Mouse (Mus musculus): ENCODE data around the gene Spryd4. TPM values are rescaled to one million over a fixed set of nuclear protein-coding genes. Genes with fewer than 3 reads are reported as not detected.

The Spryd4 gene
- polyA plus RNA-seq (2014; fragmentation: Illumina TruSeq; extraction: RNeasy Lipid Tissue Mini Kit (QIAGEN cat#74804); ENCODE audit: low read depth, low replicate concordance), result 36.7 TPM

GRCm38 (mm10) chr10:128211390-128212108, at the start of gene Spryd4:
Spryd4 (minus strand) TSS chr10:128211807.

GRCm38 (mm10) chr10:128253677-128254255, 42.2 kb upstream of the Spryd4 start, which contains the start of gene Apon:
Apon (plus strand) TSS chr10:128254096.

DNA sequence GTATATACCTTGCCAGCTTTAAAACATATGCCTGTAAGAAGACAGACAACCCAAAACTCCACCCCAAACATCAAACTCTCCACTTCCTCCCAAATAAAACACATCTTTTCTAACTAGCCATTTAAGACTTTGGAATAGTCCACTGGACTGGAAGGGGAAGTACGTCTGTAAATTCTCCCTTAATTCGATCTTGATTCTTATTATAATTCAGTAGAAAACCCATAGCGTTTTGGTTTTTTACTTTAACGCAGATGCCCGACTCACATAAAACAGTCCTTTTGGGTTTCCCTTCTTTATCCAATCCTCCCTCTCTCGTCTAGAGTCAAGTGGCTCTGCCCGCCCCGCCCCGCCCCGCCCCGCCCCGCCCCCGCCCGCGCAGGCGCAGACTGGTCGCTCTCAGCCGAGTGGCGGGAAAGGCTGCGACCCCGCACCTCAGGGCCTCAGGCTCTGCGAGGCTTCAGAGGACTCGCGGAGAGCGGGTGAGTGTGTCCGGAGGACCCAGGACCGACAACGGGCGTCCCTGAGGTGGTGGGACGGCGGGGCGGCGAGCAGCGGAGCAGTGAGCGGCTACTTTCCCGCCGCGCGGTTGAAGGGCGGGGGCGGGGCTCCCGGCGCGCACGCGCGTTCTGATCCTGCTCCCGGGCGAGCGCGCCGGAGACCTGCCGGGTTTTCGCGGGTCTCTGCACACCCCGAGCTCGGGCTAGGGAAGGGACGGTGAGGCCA, 20.3 kb upstream of the Spryd4 start, which contains the start of gene Timeless:
TSS of gene Timeless (plus strand) at position 369 of the 723 bp plus-strand sequence.

DNA sequence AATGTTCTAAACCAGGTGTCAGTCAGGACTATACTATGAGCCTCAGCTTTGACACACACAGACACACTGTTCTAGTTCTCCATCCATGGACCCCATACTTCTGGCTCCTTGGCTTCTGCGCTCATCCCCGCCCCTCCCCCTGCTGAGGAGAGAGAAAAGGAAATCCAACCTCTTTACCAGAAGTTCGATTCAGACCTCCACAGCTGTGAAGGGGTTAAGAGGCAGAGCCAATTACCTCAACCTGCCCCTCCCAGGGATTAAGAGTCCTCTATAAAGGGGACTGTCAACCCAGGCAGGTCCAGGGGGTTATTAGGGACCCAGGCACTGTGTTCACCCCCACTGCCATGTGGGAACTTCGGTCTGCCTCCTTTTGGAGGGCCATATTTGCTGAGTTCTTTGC, 13.9 kb upstream of the Spryd4 start, which contains the start of gene Mip:
TSS of gene Mip (plus strand) at position 301 of the 400 bp plus-strand sequence.

DNA sequence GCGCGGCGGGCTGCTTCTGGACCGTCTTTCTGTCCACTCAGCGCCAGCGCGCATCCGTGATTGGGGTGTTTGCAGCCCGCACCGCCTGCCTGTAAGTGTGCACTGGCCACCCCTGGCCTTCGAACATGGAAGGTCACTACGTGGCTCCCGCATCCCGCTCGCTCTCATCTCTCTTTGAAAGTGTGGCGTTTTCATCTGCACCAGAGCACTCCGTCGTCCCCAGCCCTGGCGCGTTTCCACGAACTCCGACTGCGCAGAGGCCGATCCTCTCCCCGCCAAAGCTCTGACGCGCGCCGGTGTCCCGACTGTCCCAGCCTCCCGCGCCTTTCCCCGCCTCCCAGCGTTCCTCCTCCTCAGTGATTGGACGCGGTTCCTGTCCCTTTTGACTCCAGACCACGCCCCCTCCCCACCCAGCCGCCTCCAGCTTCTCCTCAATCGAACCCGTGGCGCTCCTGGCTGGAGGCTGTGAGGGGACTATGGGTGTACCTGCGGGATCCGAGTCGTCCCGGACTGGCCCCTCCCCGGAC, 17.5 kb downstream of the Spryd4 start, which contains the start of gene Gls2:
TSS of gene Gls2 (plus strand) at position 434 of the 527 bp plus-strand sequence.

DNA sequence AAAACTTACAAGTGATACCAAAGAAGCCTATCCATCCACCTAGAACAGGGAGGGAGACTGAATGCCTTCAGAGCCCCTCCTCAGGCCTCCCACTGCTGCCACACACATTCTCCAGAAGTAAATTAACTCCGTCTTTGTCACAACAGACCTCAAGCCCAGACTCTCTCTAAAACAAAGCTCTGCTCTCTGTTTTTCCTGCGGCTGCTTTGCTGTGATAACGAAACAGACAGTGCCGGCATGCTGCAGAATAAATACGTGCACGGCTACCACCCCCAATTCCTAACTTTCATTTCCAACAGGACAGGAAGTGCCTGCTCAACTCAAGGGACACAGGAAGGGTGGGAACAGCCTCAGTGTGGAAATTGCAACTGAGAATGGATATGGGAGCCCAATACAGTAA, 31.6 kb downstream of the Spryd4 start, which contains the start of gene Rbms2:
TSS of gene Rbms2 (minus strand) at position 309 of the 400 bp plus-strand sequence.

Other genes with a start within 250 kb of the Spryd4 start
- gene Hsd17b6, start 204.2 kb downstream of the Spryd4 start, polyA plus RNA-seq (2014; fragmentation: Illumina TruSeq; extraction: RNeasy Lipid Tissue Mini Kit (QIAGEN cat#74804); ENCODE audit: low read depth, low replicate concordance), result not detected
- 3.7 TPM for gene Prim1, start 196.6 kb downstream of the Spryd4 start, polyA plus RNA-seq (2014; fragmentation: Illumina TruSeq; extraction: RNeasy Lipid Tissue Mini Kit (QIAGEN cat#74804); ENCODE audit: low read depth, low replicate concordance)
- gene Naca, start 176.2 kb downstream of the Spryd4 start, polyA plus RNA-seq (2014; fragmentation: Illumina TruSeq; extraction: RNeasy Lipid Tissue Mini Kit (QIAGEN cat#74804); ENCODE audit: low read depth, low replicate concordance), result 662 TPM
- 93.0 TPM for gene Ptges3, start 152.9 kb downstream of the Spryd4 start, polyA plus RNA-seq (2014; fragmentation: Illumina TruSeq; extraction: RNeasy Lipid Tissue Mini Kit (QIAGEN cat#74804); ENCODE audit: low read depth, low replicate concordance)
- 7,621 TPM for gene Atp5b, start 128.5 kb downstream of the Spryd4 start, polyA plus RNA-seq (2014; fragmentation: Illumina TruSeq; extraction: RNeasy Lipid Tissue Mini Kit (QIAGEN cat#74804); ENCODE audit: low read depth, low replicate concordance)
- gene Baz2a, start 120.2 kb downstream of the Spryd4 start, polyA plus RNA-seq (2014; fragmentation: Illumina TruSeq; extraction: RNeasy Lipid Tissue Mini Kit (QIAGEN cat#74804); ENCODE audit: low read depth, low replicate concordance), result 18.2 TPM
- 72.7 TPM for gene Rbms2, start 31.5 kb downstream of the Spryd4 start, polyA plus RNA-seq (2014; fragmentation: Illumina TruSeq; extraction: RNeasy Lipid Tissue Mini Kit (QIAGEN cat#74804); ENCODE audit: low read depth, low replicate concordance)
- gene Gls2, start 17.4 kb downstream of the Spryd4 start, polyA plus RNA-seq (2014; fragmentation: Illumina TruSeq; extraction: RNeasy Lipid Tissue Mini Kit (QIAGEN cat#74804); ENCODE audit: low read depth, low replicate concordance), result 1.4 TPM
- not detected for gene Mip, start 14.0 kb upstream of the Spryd4 start, polyA plus RNA-seq (2014; fragmentation: Illumina TruSeq; extraction: RNeasy Lipid Tissue Mini Kit (QIAGEN cat#74804); ENCODE audit: low read depth, low replicate concordance)
- gene Timeless, start 20.3 kb upstream of the Spryd4 start, polyA plus RNA-seq (2014; fragmentation: Illumina TruSeq; extraction: RNeasy Lipid Tissue Mini Kit (QIAGEN cat#74804); ENCODE audit: low read depth, low replicate concordance), result 14.8 TPM
- gene Apon, start 42.3 kb upstream of the Spryd4 start, polyA plus RNA-seq (2014; fragmentation: Illumina TruSeq; extraction: RNeasy Lipid Tissue Mini Kit (QIAGEN cat#74804); ENCODE audit: low read depth, low replicate concordance), result not detected
- gene Apof, start 56.9 kb upstream of the Spryd4 start, polyA plus RNA-seq (2014; fragmentation: Illumina TruSeq; extraction: RNeasy Lipid Tissue Mini Kit (QIAGEN cat#74804); ENCODE audit: low read depth, low replicate concordance), result 0.73 TPM
- 13.2 TPM for gene Stat2, start 58.8 kb upstream of the Spryd4 start, polyA plus RNA-seq (2014; fragmentation: Illumina TruSeq; extraction: RNeasy Lipid Tissue Mini Kit (QIAGEN cat#74804); ENCODE audit: low read depth, low replicate concordance)
- not detected for gene Il23a, start 86.9 kb upstream of the Spryd4 start, polyA plus RNA-seq (2014; fragmentation: Illumina TruSeq; extraction: RNeasy Lipid Tissue Mini Kit (QIAGEN cat#74804); ENCODE audit: low read depth, low replicate concordance)
- 14.4 TPM for gene Pan2, start 91.5 kb upstream of the Spryd4 start, polyA plus RNA-seq (2014; fragmentation: Illumina TruSeq; extraction: RNeasy Lipid Tissue Mini Kit (QIAGEN cat#74804); ENCODE audit: low read depth, low replicate concordance)
- 64.0 TPM for gene Cnpy2, start 110.7 kb upstream of the Spryd4 start, polyA plus RNA-seq (2014; fragmentation: Illumina TruSeq; extraction: RNeasy Lipid Tissue Mini Kit (QIAGEN cat#74804); ENCODE audit: low read depth, low replicate concordance)
- gene Cs, start 125.9 kb upstream of the Spryd4 start, polyA plus RNA-seq (2014; fragmentation: Illumina TruSeq; extraction: RNeasy Lipid Tissue Mini Kit (QIAGEN cat#74804); ENCODE audit: low read depth, low replicate concordance), result 1,135 TPM
- gene Coq10a, start 157.2 kb upstream of the Spryd4 start, polyA plus RNA-seq (2014; fragmentation: Illumina TruSeq; extraction: RNeasy Lipid Tissue Mini Kit (QIAGEN cat#74804); ENCODE audit: low read depth, low replicate concordance), result 389 TPM
- 30.7 TPM for gene Ankrd52, start 165.3 kb upstream of the Spryd4 start, polyA plus RNA-seq (2014; fragmentation: Illumina TruSeq; extraction: RNeasy Lipid Tissue Mini Kit (QIAGEN cat#74804); ENCODE audit: low read depth, low replicate concordance)
- gene Slc39a5, start 189.4 kb upstream of the Spryd4 start, polyA plus RNA-seq (2014; fragmentation: Illumina TruSeq; extraction: RNeasy Lipid Tissue Mini Kit (QIAGEN cat#74804); ENCODE audit: low read depth, low replicate concordance), result not detected
- gene Nabp2, start 199.7 kb upstream of the Spryd4 start, polyA plus RNA-seq (2014; fragmentation: Illumina TruSeq; extraction: RNeasy Lipid Tissue Mini Kit (QIAGEN cat#74804); ENCODE audit: low read depth, low replicate concordance), result 46.9 TPM
- 15.0 TPM for gene Rnf41, start 199.8 kb upstream of the Spryd4 start, polyA plus RNA-seq (2014; fragmentation: Illumina TruSeq; extraction: RNeasy Lipid Tissue Mini Kit (QIAGEN cat#74804); ENCODE audit: low read depth, low replicate concordance)
- gene Smarcc2, start 247.4 kb upstream of the Spryd4 start, polyA plus RNA-seq (2014; fragmentation: Illumina TruSeq; extraction: RNeasy Lipid Tissue Mini Kit (QIAGEN cat#74804); ENCODE audit: low read depth, low replicate concordance), result 56.7 TPM

Data from heart, adult 10 weeks (tissue).